Mouse (Mus musculus): ENCODE data around the gene Srrd.

DNA sequence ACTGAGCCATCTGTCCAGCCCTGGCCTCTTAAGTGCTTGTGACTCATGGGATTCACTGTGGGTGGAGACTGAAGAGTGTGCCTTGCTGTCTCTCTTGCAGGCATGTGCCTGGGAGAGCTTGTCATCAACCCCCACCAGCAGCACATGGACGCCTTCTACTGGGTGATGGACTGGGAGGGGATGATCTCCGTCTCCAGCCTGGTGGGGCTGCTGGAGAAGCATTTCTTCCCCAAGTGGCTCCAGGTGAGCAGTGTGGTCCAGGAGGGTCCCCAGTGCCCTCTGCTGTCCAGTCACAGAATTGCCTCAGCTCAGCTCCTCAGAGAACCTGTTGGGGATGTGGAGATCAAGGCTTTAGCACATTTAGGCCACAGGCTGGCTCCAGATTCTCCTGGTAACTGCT lies 7.4 kb downstream of the Srrd start:
- TF ChIP-seq POLR2A (IDR thresholded peaks at IDR 0.05; ENCODE audit: borderline replicate concordance, low read depth, low read length): no peak
- peak; percentile 70 for TF ChIP-seq CTCF (IDR thresholded peaks at IDR 0.05; ENCODE audit: low read depth, low read length)
